Mouse (Mus musculus): ENCODE measurements around the gene Arhgap44. TPM values are rescaled to one million over a fixed set of nuclear protein-coding genes. Genes with fewer than 3 reads are reported as not detected.

Gene Arhgap44
- total RNA-seq, 2 experiments from 2014 or later: 18.3 to 21.0 TPM

DNA sequence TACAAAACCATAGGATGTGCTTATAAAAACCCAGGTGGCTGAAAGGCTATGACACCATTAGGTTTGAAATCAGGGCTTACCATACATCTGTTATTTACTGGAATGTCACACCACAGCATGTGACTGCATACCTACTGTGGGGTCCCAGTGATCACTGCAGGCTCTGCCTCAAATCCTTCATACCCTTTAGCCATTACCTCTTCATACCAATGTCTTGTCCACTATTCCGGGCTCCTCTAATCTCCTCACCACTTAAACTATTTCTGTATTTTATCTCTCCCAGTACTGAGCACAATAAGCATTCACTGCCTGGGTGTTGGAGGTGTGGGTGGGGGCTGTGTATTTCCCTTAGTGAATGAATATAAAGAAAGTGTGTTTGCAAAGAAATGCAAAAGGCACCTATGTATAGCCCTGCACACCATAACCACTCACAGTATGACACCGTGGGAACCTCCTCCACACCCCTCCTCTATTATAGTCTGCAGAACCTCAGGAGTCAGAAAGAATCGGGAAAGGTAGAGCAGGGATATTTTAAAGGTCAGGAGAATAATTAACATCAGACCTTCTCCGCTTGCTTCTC, 19.8 kb downstream of the Arhgap44 start:
- no peak for DNase-seq
- intact Hi-C loops (cut with DNase I): no loop called here

DNA sequence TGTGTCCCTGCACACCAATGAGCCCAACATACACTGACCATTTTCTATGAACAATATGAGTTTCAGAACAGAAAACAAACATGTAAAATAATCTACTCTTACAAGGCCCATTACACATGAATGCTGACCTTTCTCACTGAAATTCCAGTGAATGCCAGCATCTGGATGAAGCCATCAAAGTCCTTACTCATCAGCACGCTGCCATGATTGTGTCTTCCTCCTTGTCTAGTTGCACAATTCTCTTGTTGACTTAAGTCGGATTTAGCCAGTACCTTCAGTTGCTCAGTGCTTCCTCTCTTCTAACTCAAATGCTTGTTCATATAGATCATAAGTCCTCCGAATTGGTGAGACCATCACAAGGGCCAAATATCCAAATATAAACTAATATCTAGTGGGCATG, 23.7 kb downstream of the Arhgap44 start:
- intact Hi-C loops (cut with DNase I): no loop called here
- no peak for DNase-seq

DNA sequence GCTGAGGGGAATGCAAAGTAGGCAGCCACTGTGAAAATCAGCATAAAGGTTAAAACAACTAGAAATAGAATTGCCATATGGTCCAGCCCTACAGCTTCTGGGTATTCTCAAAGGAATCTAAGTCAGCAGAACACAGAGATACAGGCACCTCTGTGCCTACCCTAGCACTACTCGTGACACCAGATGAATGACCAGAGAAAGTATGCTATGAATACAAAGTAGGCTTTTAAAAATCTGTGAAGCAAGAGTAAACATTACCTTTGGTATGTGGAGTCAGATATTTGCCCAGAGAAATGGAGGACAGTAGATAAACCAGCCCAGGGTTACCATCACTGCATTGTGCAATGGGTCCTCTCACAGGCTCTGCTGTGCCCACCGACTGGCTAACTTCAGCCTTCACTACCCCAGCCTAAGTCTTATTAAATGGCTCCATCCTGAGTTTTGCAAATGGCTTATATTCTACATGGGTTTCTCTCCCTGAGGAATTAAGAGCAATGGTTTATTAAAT, 25.6 kb downstream of the Arhgap44 start:
- intact Hi-C loops (cut with DNase I): no loop called here
- no peak for DNase-seq

DNA sequence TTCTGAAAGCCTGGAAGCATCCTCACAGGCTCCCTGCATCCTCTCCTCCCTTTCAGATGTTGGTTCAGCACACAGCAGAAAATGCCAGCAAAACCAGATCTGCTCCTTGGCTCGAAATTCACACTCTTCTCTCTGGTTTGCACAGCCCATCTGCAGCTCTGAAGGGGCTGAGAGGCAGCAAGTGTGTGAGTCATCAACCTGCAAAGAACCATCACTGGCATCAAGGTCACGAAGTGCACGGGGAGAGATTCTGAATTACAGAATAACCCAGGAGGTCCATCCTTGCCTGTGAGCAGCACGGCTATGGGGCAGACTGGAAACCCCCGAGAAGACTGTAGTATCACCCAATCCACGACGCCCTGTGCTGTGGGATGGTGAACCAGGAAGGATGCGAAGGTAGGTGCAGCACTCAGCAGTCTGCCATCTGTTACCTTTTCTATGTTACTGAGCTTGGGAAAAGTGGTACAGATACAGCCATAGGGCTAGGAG, 27.5 kb downstream of the Arhgap44 start:
- intact Hi-C loops (cut with DNase I): no loop called here
- DNase-seq: no peak

DNA sequence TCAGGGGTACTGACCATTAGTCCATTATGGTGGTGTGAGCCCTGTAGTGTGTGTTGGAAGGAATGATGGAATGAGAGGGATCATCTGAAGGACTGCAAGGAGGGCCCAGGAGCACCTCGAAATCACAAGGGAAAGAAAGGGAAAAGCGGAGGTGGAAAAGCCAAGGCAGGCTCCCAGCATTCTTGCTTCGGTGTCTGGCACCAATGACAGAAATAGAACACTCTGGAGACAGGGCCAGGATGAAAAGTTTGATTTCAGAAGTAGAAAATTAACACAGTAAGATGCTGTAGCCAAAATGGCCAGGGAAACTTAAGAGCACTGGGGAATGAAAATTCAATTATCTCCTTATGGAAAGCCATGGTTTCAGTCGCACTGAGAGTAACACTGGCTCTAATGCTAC, 29.1 kb downstream of the Arhgap44 start:
- intact Hi-C loops (cut with DNase I): no loop called here
- no peak for DNase-seq

DNA sequence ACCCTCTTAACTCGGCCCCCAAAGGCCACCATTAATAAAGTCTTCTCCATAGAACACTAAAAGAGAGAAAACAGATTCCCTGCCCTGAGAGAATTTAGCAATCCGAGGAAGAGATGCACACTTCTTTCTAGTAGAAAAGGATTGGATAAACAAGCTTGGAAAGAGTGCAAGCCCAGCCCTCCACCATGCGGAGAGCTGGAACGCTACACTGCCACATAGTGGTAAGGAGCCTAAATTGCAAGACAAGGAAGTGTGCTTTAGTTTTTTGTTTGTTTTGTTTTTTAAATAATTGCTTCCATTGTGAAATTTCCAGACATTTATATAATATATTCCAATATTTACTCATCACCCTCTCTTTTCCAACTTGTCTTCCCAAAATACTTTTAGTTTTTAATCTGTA, 33.7 kb downstream of the Arhgap44 start:
- no peak for DNase-seq
- intact Hi-C loops (cut with DNase I): no loop called here

DNA sequence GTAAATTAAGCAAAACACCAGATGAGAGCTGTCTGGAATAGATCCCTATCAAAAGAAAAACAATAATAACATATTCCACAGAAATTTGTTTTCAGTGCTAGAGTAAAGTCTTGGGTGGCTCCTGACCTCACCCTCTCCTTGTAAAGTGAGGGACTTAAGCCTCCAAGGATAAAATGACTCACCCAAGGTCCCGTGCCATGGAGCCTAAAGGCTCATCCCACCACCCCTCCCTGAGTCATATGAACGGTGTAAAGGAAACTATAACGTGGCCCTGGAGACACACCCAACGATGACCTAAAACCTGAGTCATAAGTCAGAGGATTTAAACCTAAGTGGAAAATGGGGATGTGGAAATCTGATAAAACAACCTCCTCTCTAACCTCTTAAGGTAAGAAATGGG, 34.1 kb downstream of the Arhgap44 start:
- DNase-seq: no peak
- intact Hi-C loops (cut with DNase I): no loop called here

DNA sequence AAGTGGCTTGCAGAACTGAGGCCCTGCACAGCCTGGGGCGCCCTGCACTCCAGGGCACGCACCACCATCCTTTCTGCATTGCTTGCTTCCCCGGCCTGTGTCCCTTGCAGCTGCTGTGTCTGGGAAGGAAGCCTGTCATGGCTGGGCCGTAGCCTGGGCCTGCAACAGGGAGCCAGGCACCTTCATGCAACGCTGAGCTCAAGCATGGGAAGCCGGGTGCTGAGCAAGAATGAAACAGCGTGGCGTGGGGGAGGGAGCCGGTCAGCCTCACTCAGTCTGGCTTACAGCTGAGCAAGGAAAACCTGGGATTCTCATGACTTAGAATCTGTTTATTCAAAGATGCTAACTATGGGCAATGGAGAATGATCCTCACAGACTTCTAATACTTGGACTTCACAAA, 36.2 kb downstream of the Arhgap44 start:
- intact Hi-C loops (cut with DNase I): no loop called here
- DNase-seq: no peak

DNA sequence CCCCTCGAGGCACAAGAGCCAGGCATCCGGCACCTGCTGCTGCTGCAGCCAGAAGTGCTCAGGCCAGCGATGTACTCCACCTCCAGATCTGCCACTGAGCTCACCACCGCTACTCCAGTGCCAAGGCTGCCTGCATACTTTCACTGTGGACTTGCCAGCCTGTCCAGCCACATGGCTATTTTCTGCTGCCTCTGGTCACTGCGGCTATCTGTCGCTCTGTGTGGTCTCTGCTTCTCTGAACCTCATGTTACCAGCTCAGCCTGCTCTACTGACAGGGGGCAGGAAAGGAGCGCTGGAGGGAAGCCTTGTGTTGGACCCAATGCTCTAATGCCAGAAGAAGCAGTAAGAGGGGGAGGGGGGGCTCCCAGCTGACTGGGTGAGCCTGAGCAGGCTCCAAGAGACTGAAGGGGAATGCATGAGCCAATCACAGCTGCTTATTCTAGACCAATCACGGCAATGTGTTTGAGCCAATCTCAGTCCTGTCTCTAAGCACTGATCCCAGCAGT, 37.8 kb downstream of the Arhgap44 start:
- DNase-seq: peak; percentile 61 to 72
- intact Hi-C loops (cut with DNase I): no loop called here

DNA sequence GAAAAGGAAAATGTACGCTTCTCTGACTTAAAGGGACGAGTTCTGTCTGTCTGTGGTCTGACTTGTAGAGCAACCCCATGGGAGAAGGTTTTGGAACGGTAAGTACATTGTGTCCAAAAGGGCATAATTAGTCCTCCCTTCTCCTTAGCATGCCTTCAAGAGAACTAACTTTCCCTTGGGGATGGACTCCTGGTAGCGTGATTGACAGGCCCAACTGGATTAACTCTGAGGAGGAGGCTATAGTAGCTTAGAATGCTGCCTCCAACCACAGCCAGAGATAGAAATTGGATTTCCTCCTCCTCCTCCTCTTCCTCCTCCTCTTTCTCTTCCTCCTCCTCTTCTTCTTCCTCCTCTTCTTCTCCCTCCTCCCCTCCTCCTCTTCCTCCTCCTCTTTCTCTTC, 42.5 kb downstream of the Arhgap44 start:
- intact Hi-C loops (cut with DNase I): no loop called here
- no peak for DNase-seq

DNA sequence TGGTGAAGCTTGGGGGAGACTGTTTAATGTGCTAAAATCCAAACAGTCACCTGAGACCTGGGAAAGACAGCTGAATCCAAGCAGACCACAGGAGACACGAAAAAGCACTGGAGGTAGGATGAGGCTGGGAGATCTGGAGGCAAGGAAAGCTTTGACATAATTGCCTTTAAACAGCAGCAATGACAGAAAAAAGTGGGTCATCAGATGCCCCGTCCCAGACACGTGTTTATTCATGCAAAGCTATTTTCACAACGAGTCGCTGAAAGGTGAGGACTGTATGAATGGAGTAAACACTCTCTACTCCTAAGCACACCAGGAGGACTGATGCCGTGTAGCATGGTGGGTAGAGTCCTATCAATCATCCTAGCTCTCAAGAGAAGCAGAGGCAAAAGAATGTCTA, 47.0 kb downstream of the Arhgap44 start:
- DNase-seq: no peak
- intact Hi-C loops (cut with DNase I): no loop called here

DNA sequence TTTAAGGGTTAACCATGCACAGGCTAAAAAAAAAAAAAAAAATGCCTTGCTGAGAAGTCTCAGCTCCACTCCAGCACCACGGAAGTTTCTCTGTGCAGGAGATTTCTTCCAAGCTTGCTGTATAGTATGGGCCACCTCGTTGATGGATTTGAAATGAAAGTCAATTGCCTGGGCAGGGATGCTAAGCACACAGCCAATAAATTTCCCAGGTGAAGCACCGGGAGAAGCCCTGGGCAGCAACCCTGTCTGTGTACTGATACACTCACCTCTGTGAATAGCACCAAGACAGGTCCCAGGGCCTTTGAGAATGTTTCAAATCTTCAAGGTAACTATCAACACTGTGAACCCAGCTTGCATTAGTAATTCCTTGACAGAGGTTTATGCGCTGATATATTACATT, 50.7 kb downstream of the Arhgap44 start:
- intact Hi-C loops (cut with DNase I): no loop called here
- DNase-seq: no peak

DNA sequence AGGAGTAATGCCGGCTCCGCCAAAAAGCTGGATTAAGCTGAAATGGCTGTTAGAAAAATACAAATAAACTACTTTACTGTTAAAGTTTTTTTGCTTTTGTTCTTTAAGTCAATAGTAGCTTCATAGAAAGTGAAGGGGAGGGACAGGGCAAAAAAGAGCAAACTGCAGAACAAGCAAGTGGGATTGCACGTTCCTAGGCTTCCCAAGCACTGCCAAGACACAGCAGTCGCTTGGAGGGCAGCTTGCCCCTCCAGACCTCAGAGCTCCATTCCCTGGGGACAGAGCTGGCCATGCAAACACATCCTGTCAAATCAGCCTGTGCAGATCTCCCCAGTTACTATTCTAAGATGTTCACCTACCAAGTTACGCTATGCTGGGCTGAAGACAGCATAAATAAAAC, 51.1 kb downstream of the Arhgap44 start:
- intact Hi-C loops (cut with DNase I): no loop called here
- no peak for DNase-seq

DNA sequence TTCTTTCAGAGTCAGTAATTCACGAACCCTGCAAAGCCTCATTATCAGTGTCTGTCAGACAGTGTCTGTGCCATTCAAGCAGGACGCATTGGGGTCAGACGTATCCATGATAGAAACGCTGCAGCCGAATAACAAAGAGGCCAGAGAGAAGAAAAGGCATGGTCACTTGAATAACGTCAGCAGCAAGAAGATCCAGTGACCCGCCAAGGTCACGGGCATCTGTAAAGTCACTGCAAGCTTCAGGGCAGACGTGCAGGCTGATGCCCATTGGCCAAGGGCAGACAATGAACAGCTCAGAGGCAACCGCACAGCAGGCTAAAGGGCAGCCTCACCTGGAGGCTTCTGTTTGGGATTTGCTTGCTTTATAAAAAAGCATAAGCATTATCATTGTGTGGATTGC, 52.7 kb downstream of the Arhgap44 start:
- intact Hi-C loops (cut with DNase I): no loop called here
- DNase-seq: no peak

DNA sequence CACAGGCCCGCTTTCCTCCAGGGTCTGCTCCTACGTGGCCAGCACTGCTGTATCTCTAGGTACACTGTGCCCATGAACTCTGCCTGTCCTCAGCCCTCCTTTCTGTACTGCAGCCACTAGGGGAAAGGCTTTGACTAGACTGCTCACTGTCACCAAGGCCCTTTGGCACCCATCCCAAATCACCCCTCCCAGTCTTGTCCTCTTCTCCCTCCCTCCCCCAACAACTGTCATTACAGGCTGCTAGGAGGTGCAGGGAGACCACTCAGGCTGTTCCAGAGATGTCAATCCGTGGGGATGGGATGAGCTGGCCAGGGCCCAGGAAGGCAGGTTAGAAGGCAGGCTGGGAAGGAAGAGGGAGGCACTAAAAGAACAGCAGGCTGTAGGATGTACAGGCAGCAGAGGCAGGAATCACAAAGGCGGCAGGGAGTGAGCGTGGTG, 55.0 kb downstream of the Arhgap44 start:
- DNase-seq: peak; percentile 41 to 48
- intact Hi-C loops (cut with DNase I): no loop called here

DNA sequence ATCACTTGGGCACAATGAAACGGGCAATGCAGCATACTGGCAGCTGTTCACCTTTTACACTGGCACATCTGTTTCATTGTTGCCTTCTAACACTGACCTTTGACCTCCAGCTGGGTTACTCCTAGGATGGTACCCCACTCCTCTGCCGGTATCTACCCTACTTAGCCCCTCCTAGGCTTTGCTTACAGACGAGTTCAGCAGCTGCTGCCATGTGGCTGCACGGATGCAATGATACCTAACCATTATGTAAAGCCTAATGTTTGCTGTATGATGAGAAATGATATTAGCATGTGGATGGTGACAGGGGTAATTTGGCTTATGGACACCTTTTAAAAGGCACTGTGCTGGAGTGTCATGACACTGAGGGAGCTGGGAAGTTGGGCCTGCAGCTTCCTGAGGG, 55.6 kb downstream of the Arhgap44 start:
- no peak for DNase-seq
- intact Hi-C loops (cut with DNase I): no loop called here

DNA sequence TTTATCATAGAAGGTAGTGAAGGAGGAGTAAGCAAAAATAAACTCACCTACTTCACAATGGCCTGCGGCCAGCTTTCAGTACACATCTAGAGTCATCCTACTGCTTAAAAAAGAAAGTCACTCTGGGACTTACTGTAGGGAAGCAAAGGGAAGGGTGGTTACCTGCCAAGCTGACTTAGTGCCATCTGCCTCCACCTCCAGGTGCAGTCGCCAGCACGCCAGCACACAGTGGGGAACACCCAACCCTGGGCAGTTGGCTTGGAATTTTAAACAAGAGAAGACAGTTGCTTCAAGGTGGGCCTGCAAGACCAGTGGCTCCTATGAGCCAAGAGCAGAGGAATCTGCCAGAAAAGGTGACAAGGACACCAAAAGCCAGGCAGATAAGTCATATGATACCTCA, 58.7 kb downstream of the Arhgap44 start:
- intact Hi-C loops (cut with DNase I): no loop called here
- DNase-seq: peak in 1 of 2 experiments; percentile 24

DNA sequence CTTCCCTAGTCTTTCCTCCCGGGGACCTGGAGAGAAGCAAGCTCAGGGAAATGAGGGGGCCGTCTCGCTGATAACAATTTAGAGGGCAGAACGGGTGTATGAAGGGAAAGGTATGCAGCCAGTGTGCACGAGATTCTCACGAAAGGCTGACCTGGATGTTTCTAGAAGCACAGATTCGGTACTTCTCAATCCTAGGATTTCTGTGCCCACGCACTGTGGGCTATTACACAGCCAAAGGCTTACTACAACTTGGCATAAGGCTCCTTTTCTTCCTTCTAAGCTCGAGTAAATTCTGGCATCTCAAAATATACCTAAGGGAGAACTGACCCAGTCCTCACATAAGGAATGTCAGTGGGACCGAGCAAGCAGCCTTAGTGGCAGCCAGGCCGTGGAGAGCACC, 61.6 kb downstream of the Arhgap44 start:
- intact Hi-C loops (cut with DNase I): no loop called here
- DNase-seq: no peak

DNA sequence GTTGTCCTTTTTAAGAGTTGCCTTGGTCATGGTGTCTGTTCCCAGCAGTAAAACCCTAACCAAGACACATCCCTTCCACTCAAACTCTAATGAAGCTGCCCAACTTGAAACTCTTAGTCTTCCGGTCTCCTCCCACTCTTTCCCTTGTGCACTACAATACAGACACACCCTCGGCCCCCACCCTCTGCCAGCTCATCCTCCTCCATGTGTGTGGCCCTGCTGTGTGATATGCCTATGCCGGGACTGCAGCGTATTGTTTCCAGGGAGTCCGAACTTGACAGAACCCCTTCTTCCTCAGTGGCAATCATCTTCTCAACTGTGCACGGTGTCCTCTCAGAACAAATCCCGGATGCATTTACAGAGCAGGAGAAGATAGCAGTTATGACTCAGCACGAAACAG, 62.7 kb downstream of the Arhgap44 start:
- intact Hi-C loops (cut with DNase I): no loop called here
- no peak for DNase-seq

DNA sequence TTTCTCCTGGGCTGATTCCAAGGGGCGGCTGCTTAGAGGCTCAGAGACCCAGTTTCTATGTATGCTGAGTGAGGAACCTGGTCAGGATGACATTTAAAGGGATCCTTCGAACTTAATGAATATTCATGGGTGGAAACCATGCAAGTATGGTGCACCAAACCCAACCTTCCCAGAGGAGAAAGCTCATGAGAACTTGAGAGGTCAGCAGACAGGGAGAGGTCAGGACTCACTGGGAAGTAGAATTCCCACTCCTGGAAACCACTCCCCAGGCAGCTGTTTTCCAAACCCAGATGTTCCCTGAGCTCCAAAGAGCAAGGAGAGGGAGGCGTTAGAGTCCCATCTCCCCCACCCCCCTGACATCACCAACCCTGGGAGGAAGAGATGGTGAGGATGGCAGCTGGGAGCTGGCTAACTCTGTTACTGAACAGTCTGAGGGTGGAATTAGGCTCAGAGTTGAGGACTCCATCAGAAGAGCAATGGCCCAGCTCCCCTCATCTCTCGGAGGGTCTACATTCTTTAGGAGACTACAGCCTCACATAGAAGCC, 65.2 kb downstream of the Arhgap44 start:
- intact Hi-C loops (cut with DNase I): no loop called here
- peak in 1 of 2 experiments; percentile 19 for DNase-seq

DNA sequence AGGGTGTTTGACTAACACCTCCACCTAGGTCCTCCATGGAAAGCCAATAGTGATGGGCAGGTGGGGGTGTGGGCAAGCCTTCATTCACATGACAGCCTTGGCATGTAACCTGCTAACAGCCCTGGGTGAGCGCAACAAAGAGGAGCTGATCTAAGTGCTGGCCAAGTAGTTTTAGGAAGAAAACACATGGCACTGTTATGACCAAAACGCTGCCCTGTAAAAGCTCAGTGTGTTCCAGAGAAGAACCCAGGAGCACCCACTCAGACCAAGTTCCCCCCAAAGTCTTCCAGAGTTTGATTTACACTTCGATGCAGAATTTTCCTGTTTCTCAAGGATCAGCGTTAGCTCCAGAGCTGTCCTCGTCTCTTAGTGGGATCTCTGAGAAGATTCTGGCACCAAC, 65.9 kb downstream of the Arhgap44 start:
- DNase-seq: no peak

DNA sequence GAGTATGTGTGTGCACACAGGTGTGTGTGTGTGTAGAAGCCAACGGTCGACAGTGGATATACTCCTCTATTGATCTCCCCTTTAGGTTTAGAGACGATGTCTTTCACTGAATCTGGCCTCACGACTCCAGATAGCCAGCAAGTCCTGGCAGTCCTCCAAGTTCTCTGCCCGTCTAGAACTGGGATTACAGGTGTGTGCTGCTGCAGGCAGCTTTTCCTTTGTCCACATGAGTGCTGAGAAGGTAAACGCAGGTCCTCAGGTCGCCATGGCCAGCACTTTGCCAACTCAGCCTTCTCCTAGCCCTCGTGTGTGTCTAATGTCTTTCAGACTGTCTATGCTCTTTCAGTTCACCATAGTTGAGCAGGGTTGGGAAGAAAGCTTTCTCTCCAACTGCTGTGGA, 69.9 kb downstream of the Arhgap44 start:
- intact Hi-C loops (cut with DNase I): loop anchor here (5.0 kb wide), 1 partner anchor 584 kb away; no protein-coding TSS in a partner anchor
- no peak for DNase-seq

More for the DNA sequence above, 65.9 kb downstream of the Arhgap44 start:
- intact Hi-C loops (cut with DNase I): no loop called here
